Mouse (Mus musculus) activated CD4-positive, CD25-positive, alpha-beta regulatory T cell, adult 4 months (primary cell): Measurements from ENCODE around the gene Gm11549. TPM values are rescaled to one million over a fixed set of nuclear protein-coding genes. Genes with fewer than 3 reads are reported as not detected.
A peak's percentile ranks its signal among the peaks of the same experiment; 100 is the strongest.

Source experiments
- ATAC-seq: one replicate; pipeline ENCODE4 v1.8.0; 2017
- polyA plus RNA-seq, 2 experiments: library from polyadenylated mRNA; unstranded; fragments of 100-300 nt; shearing (Covaris generic); gene quantifications; one replicate each; pipeline ENCODE4 v1.2.1; 2017

Gm11549 gene
- polyA plus RNA-seq, 2 experiments from 2014 or later: not detected

GRCm38 (mm10) chr3:36511491-36511890 is 10.1 kb downstream of the Gm11549 start:
- no peak for ATAC-seq

- no peak for ATAC-seq
These were observed 15.5 kb downstream of the Gm11549 start for GRCm38 (mm10) chr3:36505809-36506735.

- ATAC-seq: no peak
These were observed 16.3 kb downstream of the Gm11549 start for GRCm38 (mm10) chr3:36505306-36505705.

- ATAC-seq: no peak
These were observed 20.1 kb downstream of the Gm11549 start for GRCm38 (mm10) chr3:36501546-36501945.

- no peak for ATAC-seq
These were observed 20.6 kb downstream of the Gm11549 start for GRCm38 (mm10) chr3:36500976-36501375.

- ATAC-seq: no peak
These were observed 22.2 kb downstream of the Gm11549 start for GRCm38 (mm10) chr3:36499418-36499817.

GRCm38 (mm10) chr3:36498224-36498623 is 23.4 kb downstream of the Gm11549 start:
- no peak for ATAC-seq

GRCm38 (mm10) chr3:36496746-36497145 is 24.9 kb downstream of the Gm11549 start:
- peak; percentile 64 for ATAC-seq

- no peak for ATAC-seq
These were observed 25.3 kb downstream of the Gm11549 start for GRCm38 (mm10) chr3:36496273-36496672.

GRCm38 (mm10) chr3:36495436-36495835 is 26.2 kb downstream of the Gm11549 start:
- ATAC-seq: peak; percentile 82

GRCm38 (mm10) chr3:36494613-36495012 is 27.0 kb downstream of the Gm11549 start:
- no peak for ATAC-seq

- no peak for ATAC-seq
These were observed 27.9 kb downstream of the Gm11549 start for GRCm38 (mm10) chr3:36493641-36494283.

GRCm38 (mm10) chr3:36492716-36493391 is 28.8 kb downstream of the Gm11549 start:
- no peak for ATAC-seq

- ATAC-seq: no peak
These were observed 30.1 kb downstream of the Gm11549 start for GRCm38 (mm10) chr3:36491535-36491934.

GRCm38 (mm10) chr3:36489590-36489910 is 32.1 kb downstream of the Gm11549 start:
- no peak for ATAC-seq

- ATAC-seq: no peak
These were observed 32.6 kb downstream of the Gm11549 start for GRCm38 (mm10) chr3:36488899-36489589.

GRCm38 (mm10) chr3:36488367-36488766 is 33.2 kb downstream of the Gm11549 start:
- ATAC-seq: no peak

- no peak for ATAC-seq
These were observed 34.7 kb downstream of the Gm11549 start for GRCm38 (mm10) chr3:36486881-36487280.

GRCm38 (mm10) chr3:36486176-36486575 is 35.4 kb downstream of the Gm11549 start:
- ATAC-seq: no peak

- ATAC-seq: no peak
These were observed 37.3 kb downstream of the Gm11549 start for GRCm38 (mm10) chr3:36484292-36484691.

GRCm38 (mm10) chr3:36482940-36483339 is 38.7 kb downstream of the Gm11549 start:
- ATAC-seq: no peak

GRCm38 (mm10) chr3:36481776-36482193 is 39.8 kb downstream of the Gm11549 start:
- no peak for ATAC-seq

GRCm38 (mm10) chr3:36480486-36480885 is 41.1 kb downstream of the Gm11549 start:
- ATAC-seq: no peak
